Mouse (Mus musculus) heart, postnatal 10 days (tissue): ENCODE measurements around the gene Efcab2. TPM values are rescaled to one million over a fixed set of nuclear protein-coding genes. Genes with fewer than 3 reads are reported as not detected.

ENCODE experiments used
- DNase-seq, 2 experiments: peaks; one replicate each; pipeline ENCODE4 v3.0.0; 2021
- intact Hi-C: fragments of 180-260 bp; cut with DNase I; formaldehyde crosslinking; loops from one replicate; pipeline ENCODE4 v1.15.1; 2025
- total RNA-seq, 2 experiments: library from RNA; stranded (reverse); gene quantifications; 2 replicates each; pipeline ENCODE4 v1.2.3; 2021

Efcab2 gene
- total RNA-seq: 10 to 100 TPM; 25.3 to 27.8 TPM

DNA sequence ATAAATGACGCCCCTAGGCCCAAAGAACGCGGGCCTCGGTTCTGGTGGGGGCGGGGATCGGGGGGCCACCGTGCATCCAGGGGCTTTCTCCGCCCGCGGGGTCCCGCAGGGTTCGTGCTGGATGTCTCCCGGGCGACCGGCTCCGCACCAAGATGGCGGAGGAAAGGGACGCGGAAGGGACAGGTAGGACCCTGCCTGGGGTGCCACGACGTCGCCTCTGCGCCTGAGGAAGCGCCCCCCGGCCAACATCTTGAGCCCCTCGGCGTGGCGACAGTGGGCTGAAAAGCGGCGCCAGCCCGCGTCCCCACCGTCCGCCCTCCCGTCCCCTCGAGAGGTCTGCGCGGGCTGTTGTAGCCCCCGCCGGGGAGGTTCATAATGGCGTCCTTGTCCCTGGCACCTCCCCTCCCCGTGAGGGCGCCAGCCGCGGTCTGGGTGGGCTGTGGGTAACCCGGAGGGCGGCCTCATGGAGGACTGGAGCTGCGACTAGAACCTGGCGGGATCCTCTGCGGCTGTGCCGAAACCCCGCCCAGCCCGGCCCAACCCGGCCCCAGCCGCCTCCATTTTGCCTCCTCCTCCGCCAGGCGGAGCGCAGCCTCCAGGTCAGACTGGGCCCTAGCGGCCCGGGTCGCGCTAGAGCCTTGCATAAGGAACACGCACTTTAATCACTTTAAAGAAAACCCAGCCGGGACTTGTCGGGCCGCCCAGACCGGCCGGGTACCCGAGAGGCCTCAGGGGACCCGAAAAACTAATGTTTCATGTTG is at the start of gene Efcab2:
Gene Efcab2, plus strand, starts transcription at position 135 of the 761 bp plus-strand sequence.
- intact Hi-C loops: loop anchor here (1.0 kb wide), 4 partner anchors 37 to 88 kb away; no protein-coding TSS in a partner anchor
- peak; percentile 93 for DNase-seq

DNA sequence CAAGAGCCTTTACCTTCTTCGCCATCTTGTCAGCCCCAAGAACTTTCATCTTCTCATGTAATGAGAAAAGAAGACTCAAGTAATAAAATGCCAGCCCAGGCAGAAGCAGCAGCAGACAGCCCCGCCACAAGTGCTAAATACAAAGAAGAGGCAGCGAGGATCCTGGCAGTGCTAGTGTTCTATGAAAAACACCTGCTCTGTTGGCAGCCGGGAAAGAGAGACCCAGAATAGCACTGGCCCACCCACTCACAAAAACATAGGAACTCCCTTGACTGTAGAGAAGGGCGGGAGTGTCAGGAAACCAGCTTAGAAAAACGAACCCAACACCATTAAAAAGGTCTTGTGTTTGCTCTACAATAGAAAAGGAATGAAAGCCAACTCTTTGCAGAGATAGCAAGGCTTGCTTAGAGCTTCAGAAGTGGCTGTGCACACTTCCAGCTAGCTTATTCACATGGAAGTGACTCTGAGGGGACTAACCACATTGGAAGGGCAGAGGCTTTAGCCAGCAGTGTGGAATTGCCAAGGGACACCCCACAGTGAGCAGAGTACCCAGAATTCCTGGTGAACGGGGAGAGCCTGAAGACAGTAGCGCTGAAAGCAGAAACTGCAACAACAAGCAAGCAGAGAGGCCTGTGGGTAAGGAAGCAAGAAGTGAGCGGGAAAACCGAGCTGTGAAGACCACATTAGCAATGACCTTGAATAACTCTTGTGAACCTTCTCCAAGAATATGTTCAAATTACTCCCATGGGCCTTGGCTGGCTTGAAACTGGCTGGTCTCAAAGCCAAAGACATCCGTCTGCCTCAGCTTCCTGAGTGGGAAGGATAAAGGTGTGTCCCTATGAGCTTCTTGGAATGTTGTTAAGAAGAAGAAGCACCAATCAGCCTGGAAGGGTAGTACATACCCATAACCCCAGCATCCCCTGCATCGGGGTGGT is 47.8 kb upstream of the Efcab2 start:
- DNase-seq: peak in 1 of 2 experiments; percentile 18
- intact Hi-C loops: no loop called here

DNA sequence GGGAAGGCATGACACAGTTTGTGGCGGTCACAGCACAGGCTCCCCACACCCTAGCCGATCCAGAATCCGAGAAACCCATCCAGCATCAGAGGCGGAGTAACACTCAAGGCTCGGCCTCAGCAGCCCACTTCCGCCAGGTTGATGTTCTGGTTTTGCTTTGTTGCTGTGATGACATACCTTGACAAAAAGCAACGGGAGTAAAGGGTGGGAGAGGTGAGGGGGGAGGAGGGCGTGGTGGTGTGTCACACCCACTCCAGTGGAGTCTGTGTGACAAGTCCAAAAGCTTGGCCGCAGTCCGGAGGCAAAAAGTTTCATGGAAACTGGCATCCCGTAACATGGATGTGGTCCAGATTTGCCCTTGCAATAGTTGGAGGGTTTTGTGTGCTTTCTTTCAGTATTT is 45.6 kb upstream of the Efcab2 start:
- no peak for DNase-seq
- intact Hi-C loops: no loop called here

DNA sequence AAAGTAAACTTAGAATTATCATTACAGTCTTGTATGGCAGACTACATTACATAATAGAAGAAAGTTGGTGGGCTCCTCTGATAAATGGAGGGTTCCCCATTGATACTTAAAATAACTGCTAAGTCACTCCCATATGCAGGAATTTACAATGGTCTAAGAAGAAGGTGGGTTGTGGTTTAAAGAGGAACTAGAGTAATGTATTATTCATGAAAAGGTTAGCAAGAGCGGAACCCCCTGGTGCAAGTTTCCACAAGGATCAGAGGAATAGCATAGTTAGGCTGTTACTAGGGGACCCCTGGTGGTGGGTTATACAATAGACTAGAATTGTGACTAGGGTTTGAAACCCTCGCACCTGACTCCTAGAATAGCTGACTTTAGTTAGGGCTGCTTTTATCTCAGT is 45.2 kb upstream of the Efcab2 start:
- DNase-seq: no peak
- intact Hi-C loops: no loop called here

DNA sequence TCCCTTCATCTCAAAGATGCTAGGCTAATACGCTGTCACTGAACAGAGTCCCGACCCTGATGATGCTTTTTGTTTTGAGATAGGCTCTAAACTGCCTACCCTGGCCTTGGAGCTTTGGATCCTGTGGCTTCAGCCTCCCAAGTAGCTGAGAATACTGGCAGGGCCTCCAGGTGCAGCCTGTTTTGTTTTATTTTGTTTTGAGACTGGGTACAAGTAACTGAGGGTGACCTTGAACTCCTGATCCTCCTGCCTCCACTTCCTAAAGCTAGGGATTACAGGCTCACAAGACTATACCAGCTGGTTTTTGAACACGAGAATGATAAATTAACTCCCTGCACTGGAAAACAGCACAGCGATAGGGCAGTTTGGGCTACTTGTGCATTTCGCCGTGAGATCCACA is 40.7 kb upstream of the Efcab2 start:
- no peak for DNase-seq
- intact Hi-C loops: loop anchor here (5.0 kb wide), 1 partner anchor 82 kb away; no protein-coding TSS in a partner anchor

DNA sequence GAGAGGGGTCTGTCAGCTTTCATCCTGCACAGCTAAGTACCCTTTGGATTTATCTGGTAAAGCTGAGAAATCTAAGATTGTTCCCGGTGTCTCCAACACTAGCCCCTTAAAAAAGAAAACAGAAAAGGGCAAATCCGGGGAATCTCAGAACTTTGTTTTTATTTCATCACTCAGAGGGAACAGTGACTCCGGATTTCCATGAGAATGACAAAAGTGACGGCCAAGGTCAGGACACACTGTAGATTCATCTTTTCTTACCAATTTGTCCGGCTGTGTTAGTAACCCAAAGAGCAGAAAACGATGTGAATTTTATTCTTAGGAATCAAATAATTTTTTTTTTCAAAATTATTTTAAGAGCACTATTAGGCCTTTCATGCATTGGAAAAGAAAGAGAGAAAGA is 37.8 kb upstream of the Efcab2 start:
- DNase-seq: peak in 1 of 2 experiments; percentile 23
- intact Hi-C loops: loop anchor here (2.0 to 5.0 kb wide), 3 partner anchors 29 to 79 kb away; partner anchors contain the start of gene Cox20

DNA sequence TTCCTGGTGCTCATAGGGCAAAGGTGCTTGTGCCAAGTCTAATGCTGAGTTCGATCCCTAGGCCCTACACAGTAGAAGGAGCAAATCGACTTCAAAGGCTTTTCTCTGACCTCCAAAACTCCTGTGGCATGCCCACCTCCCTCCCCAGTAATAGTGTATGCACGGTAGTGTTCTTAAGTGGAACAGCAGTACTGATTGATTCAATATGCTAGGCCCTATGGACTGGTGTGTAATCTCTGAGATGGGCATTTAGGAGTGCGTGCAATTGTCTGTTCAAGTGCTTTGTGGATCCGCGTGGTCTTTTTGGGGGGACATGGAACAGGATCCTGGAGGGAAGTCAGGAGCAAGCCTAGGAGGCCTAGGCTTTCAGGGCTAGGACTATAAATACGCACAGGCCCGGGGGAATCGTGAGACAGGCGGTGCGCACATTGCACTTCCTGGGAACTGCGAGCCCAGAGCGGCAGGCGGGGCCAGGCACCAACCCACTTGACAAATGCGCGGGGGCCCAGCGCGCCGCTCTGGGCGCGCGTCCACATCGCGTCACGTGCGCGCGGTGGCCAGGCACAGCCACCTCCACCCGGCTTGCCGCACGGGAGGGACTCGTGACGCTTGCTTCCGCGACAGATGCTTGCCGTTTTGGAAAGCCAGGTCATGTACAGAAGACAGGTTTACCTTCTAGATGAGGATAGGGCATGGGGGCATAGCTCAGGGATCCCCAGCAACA is 37.2 kb upstream of the Efcab2 start:
- intact Hi-C loops: loop anchor here (1.0 to 5.0 kb wide), 4 partner anchors 30 to 79 kb away; partner anchors contain the start of genes Cox20 and Efcab2

DNA sequence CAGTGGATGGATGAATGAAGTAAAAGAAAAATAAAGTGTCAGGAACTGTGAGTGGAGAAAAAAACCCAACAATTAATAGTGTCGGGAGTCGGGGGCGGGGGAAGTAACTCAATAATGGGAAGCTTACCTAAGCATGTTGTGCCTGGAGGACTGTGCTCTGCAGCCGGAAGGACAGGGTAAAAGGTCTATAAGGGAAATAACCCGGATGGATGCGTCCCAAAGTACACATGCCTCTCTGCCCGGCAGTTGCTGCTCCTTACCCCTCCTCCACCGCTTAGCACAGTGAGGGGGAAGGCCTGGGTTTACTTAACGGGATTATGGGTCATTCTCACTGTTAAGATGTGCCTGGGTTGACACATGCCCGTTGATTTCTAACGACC is 36.6 kb upstream of the Efcab2 start:
- intact Hi-C loops: loop anchor here (1.0 to 5.0 kb wide), 4 partner anchors 30 to 78 kb away; partner anchors contain the start of genes Cox20 and Efcab2
- peak in 1 of 2 experiments; percentile 59 for DNase-seq

More for the DNA sequence above, 37.2 kb upstream of the Efcab2 start:
- DNase-seq: peak; percentile 94 to 95

DNA sequence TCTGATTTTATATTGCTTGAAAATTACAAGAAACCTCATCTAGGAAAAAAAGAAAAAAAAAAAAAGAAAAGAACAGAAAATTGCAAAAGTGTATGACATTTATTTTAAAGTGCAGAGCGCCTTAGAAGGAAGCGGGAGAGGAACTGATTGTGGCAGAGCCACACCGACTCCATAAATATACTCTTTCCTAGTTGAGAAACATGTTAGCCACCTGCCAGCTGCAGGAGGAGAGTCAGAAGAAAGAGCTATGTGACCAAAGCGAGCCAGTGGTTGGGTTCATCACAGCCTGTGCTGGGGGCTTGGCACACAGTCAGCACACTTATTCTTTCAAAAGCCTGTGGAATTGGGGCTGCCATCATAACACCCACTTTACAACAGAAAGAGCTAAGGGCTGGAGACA is 33.2 kb upstream of the Efcab2 start:
- intact Hi-C loops: no loop called here

DNA sequence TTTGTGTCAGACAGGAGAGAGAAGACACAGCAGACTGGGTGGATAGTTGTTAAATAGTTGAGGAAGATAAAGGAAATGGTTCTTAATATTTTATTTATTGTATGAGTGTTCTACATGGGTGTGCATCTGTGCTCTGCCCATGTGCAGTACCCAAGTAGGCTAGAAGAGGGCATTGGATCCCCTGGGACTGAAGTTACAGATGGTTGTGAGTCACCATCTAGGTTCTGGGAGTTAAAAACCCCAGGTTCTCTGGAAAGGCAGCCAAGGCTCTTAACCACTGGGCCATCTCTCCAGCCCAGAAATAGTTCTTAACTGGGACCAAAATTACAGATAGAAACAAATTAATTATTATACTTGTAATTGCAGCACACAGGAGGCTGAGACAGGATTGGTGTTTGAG is 30.5 kb upstream of the Efcab2 start:
- DNase-seq: no peak
- intact Hi-C loops: no loop called here

More for the DNA sequence above, 33.2 kb upstream of the Efcab2 start:
- DNase-seq: no peak

DNA sequence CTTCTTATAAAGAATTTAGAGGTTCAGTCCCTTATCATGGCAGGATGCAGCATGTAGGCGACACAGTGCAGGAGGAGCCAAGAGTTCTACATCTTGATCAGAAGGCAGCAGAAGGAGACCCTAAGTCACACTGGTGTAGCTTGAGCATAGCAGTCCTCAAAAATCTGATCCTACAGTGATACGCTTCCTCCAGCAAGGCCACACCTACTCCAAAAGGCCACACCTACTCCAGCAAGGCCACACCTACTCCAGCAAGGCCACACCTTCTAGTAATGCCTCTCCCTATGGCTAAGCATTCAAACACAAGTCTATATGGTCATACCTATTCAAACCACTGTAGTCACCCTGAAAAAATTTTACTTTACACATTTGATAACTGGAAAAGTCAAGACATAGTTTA is 29.8 kb upstream of the Efcab2 start:
- no peak for DNase-seq
- intact Hi-C loops: no loop called here

DNA sequence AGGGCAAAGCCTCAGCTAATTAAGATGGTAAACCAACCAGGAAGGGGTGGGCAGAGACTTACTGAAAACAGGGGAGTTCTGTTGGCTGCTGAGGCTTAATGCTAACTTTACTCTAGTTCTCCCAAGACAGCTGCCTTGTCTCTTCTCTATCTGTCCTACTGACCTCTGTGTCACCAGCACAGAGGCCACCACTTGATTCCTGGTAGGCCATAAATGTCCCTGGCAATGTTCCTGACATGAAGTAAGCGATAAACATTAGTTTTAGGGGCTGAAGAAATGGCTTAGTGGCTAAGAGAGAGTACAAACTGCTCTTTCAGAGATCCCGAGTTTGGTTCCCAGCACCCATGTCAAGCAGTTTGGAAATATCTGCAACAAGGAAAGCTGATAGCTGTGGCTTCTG is 29.0 kb upstream of the Efcab2 start:
- intact Hi-C loops: no loop called here
- DNase-seq: no peak

DNA sequence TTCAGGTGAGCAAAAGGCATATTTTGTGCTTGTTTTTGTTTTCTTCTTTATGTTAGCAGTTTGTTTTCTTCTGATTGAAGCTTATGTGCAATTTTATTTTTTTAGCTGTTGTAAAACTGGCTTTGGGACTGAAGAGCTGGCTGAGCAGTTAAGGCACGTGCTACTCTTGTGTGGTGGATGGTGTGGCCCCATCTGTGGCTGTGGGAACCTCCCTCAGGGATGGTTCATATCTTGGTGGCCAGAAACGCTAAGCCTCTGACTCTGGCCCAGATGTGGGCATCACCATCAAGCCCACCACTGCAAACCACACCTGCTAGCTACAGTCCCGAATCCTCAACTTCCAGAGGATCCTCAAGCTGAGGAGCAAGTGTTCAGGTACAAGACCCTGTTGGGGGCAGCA is 27.8 kb upstream of the Efcab2 start:
- DNase-seq: no peak
- intact Hi-C loops: no loop called here

DNA sequence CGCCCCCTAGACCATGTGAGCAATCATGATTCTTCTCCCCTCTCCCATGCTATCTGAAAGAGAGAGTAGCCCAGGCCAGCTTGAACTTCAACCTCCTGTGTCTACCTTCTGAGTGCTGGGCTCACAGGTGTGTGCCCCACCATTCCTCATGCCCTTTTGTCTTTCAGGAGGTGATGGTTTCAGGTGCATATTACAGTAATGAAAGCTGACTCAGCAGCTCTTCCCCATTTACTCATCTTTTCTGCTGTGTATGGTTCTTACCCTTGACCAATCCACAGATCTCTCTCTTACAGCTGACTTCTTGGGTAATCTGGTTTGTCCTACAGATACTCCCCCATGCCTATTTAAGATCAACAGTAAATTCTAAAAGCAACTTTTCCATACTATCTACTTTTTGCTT is 26.7 kb upstream of the Efcab2 start:
- intact Hi-C loops: no loop called here
- DNase-seq: no peak

DNA sequence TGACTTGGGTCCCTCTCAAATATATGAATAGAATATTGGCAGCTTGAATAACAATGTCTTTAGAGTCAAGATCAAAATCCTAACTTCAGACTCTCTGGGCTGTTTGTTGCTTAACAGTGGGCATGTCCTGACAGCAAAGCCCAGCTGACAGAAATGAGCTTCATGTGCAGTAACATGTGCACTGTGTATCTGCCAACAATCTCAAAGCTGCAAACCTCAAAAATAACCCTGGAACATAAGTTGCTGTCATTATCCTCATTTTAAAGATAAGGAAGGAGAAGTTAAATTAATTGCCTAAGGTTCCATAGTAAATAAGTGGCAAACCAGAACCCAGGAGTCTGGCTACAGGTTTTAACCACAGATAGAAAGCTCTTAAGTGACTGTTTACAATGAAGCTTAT is 23.7 kb upstream of the Efcab2 start:
- intact Hi-C loops: no loop called here
- no peak for DNase-seq

DNA sequence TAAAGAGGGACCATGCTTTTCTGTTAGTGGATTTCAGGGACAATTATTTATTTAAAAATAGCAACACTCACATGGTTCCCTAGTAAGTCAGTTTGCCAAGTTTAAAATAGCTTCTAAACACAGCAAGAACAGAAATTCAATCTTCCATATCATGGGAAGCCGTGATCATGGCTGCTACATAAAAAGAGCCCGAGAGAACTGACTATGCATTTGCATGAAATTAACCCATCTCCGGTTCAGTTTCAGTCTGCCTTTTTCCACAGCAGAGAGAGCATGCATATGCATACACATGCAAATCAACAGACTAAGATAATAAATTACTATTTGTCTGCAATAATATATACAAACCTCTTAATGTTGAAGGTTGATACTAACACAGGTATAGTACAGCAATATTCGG is 17.1 kb upstream of the Efcab2 start:
- intact Hi-C loops: no loop called here
- DNase-seq: no peak

DNA sequence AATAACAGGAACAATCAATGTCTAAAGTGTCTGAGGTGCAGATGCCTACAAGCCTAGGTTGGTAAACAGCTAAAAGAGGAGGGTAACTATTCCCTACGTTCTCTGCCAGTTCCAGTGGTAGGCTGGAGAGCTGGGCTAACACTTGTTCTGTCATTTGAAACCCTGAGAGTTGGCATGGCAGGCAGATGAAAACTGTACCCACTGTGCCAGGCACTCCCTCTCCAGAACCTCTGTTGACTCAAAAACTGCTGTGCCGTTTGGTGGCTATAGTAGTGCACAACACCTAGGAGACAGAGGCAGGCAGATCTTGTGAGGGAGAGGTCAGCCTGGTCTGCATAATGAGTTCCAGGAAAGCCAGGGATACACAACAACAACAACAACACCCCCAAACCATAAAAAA is 16.5 kb upstream of the Efcab2 start:
- DNase-seq: peak in 1 of 2 experiments; percentile 29
- intact Hi-C loops: no loop called here

DNA sequence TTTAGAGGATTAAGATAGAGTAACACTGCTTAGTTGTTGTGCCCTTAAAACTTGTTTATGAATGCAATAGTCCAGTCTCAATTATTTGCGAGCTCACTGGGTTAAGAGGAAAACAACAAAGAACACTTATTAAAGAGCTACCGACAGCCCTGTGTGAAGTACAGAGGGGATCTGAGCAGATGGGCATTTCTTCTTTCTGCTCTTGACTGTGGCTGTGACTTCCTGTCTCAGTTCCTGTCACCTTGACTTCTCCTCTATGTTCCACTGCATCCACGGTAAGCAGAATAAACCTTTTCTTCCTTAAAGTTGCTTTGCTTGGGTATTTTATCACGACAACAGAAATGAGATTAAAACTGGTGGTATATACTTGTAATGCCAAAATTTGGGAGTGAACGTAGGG is 12.9 kb upstream of the Efcab2 start:
- intact Hi-C loops: no loop called here
- no peak for DNase-seq

DNA sequence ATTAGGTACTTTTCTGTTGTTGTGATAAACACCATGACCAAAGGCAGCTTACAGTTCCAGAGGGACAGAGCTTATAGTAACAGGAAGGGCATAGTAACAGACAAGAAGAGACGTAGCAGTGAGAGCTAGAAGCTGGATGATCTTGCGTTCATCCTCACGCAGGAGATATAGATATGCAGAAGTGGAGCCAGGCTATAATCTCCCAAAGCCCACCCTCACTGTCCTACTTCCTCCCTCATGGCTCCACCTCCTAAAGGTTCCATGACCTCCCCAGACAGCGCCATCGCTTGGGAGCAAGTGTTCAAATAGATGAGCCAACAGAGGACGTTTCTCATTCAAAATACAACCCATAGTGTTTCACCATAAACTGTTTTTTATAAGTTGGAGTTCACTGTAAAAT is 10.8 kb upstream of the Efcab2 start:
- DNase-seq: no peak
- intact Hi-C loops: no loop called here

DNA sequence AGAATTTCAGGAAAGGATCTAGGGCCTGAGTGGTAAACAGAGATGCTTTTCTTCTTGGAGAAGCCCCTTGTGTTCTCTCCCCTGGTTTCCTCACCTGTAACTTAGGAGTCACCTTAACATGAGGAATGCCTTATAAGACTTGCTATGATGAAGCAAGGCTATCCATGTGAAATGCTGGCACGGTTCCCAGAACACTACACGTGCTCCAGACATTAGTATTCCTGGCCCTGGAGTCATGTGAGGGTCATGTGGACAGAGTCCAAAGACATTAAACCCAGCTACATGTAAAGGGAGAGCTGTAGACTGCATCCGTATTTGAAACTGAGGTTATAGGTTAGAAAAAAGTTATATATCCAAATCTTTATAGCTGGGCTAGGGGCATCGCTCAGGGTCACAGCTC is 9.5 kb upstream of the Efcab2 start:
- peak; percentile 69 to 73 for DNase-seq
- intact Hi-C loops: no loop called here

DNA sequence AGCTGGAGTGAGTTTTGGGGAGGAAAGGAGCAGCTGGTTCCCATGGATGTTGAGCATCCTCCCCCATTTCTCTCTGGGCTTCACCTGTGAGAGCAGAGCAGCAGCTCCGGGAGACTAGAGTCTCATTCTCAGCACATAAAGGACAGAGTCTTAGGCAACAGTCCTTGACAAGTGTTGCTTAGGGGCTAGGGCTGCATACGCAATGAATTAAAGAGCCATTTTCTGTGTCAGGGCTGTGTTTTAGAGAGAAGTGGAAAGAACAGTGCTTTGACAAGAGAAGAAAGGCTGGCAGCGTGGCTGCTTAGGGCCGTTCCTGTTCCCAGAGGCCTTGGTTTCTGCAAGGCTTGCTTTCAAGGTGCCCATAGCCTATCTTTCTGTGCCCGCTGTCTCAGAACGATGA is 6.0 kb upstream of the Efcab2 start:
- intact Hi-C loops: no loop called here
- DNase-seq: no peak
